Mouse (Mus musculus): ENCODE results near the gene Xxylt1.

The Xxylt1 gene

DNA sequence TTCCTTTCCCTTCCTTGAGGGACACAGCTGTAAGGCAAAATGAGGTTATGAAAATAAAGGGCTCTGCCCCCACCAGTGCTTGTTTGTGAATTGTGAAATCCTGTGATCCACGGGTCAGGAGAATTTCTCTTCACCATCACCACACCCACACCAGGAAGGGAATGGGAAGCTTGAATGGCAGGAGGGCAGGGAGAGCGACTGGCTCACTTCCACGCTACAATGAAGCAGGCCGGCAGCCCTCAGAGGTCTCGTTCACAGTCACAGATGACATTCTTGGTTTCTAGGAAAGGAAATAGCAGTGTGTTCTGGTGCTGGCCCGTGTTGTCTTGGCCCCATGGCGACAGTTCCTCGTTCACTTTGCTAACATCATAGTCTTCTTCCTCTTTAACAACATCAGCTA, 136.3 kb downstream of the Xxylt1 start:
- DNase-seq, result no peak

DNA sequence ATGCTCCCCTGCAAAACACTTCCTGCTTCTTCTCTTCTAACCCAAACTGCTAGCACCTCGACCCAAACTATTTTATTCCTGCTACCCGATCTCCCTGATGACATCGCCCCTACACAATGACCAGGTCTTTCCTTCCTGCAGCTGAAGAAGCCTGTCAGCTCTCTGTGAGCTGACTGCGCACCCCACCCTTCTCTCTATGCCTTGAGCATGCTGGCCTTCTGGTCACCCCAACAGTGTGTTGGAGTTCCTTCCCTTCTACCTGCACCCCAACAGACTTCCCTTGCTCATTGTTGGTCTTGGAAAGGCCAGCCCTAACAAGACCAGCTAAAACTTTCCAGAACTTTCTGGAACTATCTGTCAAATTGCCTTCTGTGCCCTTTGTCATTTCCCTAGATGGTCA, 137.3 kb downstream of the Xxylt1 start:
- DNase-seq, result no peak

DNA sequence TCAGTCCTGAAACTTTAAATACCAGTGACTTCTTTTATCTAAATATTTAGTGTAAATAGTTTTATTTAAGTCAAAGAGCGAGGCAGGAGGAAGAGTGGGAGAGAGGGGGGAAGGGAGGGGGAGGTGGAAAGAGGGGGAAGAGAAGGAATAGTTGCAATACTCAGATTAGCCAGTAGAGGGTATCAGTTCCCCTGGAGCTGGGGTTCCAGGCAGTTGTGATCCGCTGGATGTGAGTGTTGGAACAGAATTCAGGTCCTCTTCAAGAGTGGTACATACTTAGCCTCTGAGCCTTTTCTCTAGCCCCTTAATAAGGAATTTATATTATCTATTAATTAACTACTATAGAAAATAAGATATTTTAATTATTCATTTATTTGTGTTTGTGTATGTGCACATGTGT, 140.5 kb downstream of the Xxylt1 start:
- no peak for DNase-seq

DNA sequence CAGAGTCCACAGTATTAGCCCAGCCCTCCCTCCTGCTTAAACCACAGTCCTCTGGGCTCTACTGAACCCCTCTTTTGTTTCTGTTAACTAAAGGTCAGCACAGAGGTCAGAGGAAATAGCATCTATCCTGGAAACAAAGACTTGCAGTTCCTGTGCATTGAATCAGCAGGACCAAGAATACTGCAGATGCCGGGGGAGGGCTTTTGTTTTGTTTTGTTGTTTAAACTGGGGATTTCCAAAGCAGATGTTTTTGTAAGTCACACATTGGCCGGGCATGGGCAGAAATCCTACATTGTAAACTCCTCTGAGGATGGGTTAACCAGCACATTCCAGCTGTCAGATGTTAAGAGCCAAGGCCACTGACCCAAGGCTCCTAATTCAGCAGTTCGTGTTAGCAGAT, 141.3 kb downstream of the Xxylt1 start:
- DNase-seq, result no peak

DNA sequence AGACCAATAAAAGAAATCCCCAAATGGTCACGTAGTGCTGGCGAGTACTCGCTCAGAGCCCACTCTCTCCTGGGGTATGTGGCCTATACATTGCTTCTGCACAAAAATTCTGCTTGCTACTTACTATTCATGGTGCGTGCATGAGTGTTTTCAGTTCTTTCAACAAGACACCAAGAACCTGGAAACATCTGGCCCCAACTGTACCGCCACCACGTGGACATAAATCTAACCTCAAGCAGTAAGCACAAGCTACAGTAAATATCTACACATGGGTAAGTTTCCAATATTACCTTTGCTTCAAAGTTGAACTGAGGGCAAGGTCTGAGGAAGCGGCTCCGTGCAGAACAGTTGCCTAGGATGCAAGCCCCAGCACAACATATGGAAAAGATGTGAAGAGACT, 142.0 kb downstream of the Xxylt1 start:
- DNase-seq, result no peak

DNA sequence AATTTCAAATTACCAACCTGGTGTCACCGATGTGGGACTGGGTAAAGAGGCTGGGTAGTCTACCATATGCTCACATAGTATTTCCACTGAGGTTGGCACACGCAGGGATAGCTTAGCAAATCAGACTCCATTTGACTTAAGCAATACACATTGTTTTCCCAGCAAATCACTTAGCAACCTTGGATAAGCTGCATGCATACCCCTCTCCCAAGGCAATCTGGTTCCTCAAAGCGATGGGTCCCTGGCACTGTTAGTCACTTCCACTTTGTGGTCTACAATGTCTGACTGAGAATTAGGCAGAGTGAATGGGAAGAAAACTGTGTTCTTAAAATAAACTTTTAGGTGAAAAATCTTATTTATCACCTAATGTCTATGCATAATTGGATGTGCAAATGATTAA, 142.6 kb downstream of the Xxylt1 start:
- no peak for DNase-seq

DNA sequence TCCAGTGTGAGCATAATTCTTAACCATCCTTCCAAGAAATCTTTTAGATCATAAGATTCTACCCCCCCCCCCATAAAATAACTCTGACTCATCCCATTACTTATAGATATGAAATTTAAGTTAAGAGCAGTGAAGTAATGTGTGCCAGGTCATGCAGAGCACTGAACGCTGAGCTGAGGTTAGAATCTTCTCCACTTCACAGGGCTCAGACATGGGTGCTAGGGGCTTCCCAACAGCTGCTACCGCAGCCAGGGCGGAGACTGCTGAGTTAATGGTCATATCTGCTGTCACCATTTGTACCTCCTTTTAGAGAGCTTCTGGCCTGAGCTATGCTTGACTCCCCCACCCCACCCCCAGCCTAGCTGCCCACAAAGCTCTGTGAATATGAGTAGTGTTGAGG, 143.6 kb downstream of the Xxylt1 start:
- no peak for DNase-seq

DNA sequence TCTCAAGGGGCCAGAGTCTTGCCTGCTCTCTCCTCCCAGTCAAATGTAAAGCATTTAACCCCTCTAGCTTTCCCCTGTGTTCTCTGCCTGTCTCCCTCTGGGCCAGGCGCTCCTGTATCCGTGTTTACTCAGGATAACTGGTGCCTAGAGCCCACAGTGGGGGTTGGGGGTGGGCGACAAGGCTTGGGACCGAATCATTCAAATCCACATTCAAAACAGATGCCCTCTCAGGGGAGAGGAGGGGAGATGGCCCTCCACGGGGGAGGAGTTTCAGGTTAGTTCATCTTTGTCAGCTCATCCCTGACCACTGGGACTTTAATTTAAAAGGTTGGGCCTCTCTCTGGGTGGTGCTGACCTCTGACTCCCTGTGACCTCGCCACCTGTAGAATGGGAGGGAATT, 144.8 kb downstream of the Xxylt1 start:
- no peak for DNase-seq

DNA sequence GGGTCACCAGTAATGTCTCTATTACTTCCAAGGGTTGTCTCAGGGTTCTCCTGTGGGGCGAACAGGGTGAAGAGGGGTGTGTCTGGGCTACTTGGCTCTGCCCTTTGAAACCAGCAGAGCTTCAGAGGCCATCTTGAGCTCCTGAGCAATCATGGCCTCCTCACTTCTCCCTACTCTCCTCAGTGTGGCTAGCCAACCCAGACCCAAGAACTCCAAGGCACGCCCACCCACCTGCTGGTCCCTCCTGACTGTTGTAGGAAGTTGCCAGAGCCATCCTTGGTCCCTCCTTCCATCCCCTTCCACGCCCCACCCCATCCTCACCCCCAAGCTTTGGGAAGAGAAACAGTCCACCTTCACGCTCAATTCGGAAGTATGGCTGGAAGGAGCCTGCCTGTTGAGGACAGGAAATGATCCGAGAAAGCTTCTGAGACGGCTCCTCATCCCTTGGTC, 145.2 kb downstream of the Xxylt1 start:
- no peak for DNase-seq

DNA sequence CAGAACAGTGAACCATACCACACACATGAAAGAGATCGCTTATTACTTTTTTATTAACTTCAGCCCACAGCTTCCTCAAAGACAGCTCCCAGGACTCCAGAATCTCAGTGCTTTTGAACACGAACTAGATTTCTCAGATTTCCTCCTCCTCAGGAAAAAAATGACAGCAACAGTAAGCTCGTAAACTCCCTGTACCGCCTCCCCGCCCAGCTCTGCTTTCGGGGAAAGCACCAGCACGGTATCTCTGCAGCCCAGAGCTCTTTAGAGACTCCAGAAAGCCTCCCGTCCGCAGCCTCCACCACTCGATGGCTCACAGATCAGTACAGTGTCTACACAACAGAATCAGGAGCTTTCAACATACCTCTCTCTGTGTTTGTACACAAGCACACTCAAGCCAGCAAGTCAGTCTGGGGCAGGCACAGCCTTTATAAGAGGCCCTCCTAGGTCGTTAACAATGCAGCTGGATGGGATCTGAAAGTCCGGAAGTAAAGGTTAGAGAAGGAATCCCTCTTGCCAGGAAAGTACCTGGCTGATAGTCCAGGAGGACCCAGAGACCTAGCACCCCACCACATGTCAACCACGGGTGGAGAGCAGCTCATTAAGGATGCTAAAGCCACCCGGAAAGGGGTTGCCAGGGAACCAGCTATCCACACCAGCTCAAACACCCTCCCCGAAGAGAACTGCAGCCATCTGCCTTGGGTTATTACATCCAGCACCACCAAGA, 146.1 kb downstream of the Xxylt1 start:
- no peak for DNase-seq

DNA sequence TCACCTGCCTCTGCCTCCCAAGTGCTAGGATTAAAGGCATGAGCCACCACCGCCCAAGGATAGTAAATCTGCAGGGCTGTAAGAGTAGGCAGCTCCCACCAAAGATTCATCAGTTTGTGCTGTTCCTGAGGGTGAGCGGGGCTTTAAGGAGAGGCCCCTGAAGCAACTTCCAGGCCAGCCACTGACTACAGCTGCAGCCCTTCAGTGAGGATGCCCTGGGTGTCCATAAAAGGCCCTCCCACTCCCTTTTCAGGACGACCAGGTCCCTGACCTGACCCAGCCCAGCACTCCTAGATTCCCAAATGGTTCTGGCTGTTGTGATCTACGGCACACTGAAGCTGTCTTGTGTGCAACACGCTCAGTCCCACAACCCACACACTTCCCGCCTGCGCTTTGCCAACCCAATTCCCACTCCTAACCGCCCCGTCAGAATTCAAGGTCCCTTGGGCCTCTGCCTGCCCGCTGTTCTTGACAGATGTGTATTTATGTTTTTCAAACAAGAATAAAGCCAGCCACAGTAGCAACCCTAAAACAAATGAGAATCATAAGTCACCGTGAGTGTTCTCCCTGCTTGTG, 146.9 kb downstream of the Xxylt1 start:
- DNase-seq, result no peak

DNA sequence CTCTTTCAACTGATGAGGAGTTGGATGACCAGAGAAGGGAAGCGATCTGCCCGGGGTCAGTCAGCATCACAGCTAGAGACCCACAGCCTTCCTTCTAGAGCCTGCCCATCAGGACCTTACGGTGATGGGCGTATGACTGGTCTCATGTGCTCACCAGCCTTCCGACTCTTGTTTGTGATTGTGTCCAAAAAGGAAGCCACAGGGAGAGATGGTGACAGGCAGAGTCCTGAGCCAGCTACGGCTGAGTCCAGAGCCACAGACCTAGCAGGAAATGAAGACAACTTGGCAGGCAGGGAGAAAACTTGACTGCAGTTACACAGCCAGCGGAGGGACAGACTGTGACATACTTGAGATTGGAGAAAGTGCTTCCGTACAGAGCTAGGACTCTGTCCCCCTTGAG, 147.9 kb downstream of the Xxylt1 start:
- DNase-seq, result no peak

DNA sequence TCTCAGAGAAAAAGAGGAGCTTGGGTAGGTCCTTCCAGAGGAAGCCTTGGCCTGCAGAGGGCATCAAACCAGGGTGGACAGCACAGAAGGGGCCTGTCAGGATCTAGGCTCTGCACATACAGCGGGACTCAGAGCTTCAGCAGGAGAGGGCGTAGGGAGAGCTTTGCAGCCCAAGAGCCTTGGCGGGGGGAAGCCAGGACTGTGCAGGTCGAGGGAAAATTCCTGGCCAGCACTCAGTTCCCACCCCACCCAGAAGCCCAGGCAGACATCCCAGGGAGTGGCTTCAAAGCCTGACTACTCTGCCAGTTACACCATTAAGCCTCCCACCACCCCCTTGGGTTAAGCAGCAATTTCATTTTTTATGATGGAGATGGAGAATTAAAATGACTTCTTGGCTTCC, 148.4 kb downstream of the Xxylt1 start:
- no peak for DNase-seq

DNA sequence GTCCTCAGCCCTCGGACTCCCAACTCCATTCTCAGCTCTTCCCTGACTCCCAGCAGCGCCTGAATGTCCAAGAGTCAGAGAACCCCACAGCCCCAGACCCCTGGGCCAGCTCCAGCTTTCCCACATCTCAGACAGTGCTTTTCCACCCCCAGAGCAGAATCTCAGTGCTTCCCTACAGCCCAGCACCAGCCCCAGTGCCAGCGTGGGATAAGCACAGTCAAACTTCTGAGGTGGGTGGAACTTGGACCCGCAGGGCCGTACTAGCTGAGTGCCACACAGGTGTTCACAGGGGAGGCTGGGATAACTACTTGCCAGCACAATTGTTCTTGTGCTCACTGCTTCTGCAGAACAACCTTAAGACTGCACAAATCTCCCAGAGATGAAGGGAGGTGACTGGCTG, 149.0 kb downstream of the Xxylt1 start:
- DNase-seq, result no peak

DNA sequence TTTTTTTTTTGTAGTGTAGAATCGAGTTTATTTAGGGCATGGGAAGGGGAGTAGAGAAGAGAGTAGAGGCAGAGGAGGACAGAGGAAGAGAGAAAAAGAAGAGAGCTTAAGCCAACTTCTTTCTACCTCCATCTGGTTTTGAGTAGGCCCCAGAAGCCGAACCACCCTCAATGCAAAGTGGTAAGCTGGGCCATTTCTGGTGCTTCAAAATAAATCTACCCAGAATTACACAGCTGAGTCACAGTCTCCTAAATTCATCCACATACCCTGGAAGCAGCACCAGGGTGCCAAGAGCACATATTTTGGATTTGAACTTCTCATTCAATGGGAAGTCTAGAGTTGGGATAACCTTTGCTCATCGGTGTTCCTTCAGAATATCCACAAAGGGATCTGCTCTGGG, 152.1 kb downstream of the Xxylt1 start:
- DNase-seq, result no peak

DNA sequence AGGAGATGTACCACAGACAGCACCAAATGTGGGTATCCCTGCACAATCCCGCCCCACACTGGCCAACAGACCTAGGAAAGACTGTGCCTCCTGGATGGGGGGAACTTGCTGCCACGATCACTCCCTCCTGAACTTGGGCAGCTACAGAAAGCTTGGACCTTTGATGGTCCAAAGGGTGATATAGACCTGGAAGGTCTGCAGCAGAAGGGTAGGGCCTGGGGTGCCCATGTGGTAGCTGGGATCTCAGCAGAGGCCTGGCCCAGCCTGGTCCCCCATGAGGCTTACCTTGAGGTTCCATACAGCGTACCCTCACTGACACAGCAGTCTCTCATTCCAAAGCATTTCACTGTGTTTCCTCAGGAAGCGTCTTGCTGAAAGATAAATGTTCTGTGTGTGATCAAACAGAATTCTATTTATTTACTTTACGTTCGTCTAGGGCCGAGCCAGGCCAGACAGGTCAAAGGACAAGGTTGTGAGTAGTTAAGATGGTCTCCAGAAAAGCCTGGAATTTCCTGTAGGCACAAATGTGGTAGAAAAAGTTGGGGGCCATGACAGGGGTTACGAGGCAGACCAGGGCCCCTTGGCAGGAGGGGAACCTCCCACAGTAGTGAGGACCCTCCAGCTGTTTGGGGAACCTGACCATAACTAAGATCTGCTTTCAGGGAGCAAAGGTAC, 153.0 kb downstream of the Xxylt1 start:
- no peak for DNase-seq

DNA sequence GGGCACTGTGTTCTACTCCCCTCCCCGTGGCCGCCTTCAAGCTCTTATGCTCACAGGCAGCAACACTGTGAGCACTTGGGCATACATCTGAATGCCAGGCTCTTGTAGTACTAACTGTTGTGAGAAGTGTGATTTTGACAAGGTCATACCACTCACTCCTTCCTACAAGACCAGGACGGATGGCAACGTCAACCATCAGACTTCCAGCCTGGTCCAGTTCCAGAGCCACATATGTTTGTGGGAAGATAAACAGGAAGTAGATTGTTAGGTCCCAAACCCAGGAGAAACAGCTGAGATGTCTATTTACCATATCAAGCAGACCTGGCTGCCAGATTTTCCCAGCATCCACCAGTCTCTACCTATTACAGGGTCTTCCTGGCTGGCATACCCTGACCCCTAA, 155.7 kb downstream of the Xxylt1 start:
- DNase-seq, result no peak

DNA sequence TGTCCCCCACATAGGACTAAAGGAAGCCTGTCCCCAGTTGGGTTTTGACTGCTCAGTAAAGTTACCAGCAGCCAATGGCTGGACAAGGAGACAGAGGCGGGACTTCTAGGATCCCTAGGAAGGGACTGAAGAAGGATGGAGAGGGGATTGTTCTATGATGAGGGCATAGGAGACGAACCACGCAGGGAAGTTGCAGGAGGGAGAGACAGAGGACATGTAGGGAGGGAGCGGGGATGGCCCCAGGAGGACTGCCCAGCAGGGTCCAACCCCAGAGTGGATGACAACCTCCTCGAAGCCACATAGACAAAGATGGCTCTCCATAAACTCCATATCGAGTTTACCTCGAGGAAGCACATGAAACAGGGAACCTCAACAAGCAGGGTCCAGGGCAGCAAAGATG, 157.3 kb downstream of the Xxylt1 start:
- no peak for DNase-seq

DNA sequence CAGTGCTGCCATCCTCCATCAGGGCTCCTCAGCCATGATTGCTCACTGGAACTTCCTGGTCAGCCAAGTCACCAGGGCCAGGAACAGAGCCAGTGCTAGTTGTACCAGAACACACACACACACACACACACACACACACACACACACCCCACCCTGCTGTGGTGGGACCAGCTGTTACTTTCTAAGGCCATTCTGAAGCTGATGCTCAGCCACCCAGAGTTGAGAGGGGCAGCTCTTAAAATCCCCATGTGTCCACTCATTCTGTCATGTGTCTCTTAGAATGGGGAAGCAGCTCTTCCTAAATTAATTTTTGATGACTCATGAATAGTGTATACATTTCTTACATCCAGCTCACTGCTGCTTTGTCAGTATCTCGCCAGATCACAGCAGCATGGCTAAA, 158.7 kb downstream of the Xxylt1 start:
- DNase-seq, result no peak

DNA sequence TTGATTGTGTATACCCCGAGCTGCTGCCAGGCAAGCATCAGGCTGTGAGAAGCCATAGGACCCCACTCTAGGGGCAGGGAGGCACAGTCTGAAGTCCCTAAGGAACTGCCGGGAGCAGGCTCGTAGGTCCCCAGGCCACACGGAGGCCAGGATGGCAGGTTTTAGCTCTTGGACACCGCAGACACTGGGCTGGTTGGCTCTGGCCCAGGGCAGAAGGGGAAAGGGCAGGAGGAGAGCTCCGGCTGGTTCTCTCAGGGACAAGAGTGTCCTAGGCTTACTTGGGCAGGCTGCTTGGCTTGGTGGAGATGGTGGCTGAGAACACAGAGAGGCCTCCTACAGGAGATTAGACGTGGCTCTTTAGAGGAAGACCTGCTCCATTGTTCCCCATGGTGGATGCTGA, 162.4 kb downstream of the Xxylt1 start:
- DNase-seq, result no peak

DNA sequence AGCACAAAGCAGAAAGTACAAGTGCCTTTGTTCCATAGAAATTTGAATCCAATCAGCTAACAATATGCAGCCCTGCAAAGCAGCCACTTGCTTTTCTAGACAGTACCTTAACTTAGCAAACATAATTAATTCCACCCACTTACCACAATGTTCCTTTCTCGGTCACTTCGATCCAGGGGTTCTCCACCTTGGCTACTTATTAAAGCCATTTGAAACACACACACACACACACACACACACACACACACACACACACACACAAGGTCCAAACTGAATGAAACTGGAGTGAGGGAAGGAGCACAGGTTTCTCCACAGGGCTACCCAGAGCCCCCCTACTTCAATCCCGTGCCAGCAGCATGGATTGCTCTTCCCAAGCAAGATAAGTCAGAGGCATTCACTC, 164.3 kb downstream of the Xxylt1 start:
- no peak for DNase-seq

DNA sequence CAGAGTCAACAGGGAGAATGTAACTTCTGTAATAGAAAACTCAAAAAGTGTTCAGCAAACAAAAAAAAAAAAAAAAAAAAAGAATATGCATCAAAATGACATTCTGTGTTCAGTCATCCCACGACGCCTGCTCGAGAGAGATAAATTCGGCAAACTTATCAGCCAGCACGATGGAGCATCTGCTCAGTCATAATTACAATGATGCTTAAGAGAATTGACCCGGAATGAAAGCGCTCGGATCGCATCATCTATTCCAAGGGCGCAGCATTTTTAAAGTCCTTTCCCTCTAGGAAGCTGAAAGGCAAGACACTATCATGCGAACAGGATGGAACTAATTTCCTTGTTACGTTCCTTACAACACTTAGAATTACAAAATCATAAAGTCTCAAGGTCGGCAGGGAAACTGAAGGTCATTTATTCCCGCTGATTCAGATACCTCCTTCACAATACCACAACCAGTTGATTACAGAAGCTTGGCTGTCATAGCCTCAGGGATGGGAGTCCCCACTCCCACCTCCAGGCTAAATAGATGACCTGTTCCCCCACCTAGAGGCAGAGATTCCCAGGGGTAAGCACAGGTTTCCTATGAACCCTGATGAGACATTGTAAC, 165.5 kb downstream of the Xxylt1 start:
- no peak for DNase-seq

All from cerebellum, adult 18-20 months (tissue).